Mouse (Mus musculus) heart, embryonic 12.5 days (tissue): ENCODE data around the gene Kcnh6. TPM values are rescaled to one million over a fixed set of nuclear protein-coding genes. Genes with fewer than 3 reads are reported as not detected.
A peak's percentile ranks its signal among the peaks of the same experiment; 100 is the strongest.

Experiments
- ATAC-seq: fragments of 200-750 bp; cut with Nextera tagmentation; 2 replicates; pipeline ENCODE4 v1.8.0; 2017; ENCODE audit warnings: moderate TSS enrichment, moderate library complexity; ENCODE audit not compliant: insufficient number of reproducible peaks, low FRiP score
- H3K27ac ChIP-seq: fragments of 300-500 bp; sonication (generic); 2 replicates; pipeline ENCODE4 v1.5.1; 2016; ENCODE audit warnings: mild to moderate bottlenecking, moderate library complexity; ENCODE audit not compliant: poor library complexity, severe bottlenecking
- H3K27me3 ChIP-seq: fragments of 300-500 bp; sonication (generic); replicated peaks from 2 replicates; pipeline ENCODE4 v1.6.1; 2016; ENCODE audit warnings: mild to moderate bottlenecking, moderate library complexity
- H3K36me3 ChIP-seq: fragments of 300-500 bp; sonication (generic); 2 replicates; pipeline ENCODE4 v1.6.1; 2016; ENCODE audit warnings: mild to moderate bottlenecking, moderate library complexity
- H3K4me1 ChIP-seq: fragments of 300-500 bp; sonication (generic); replicated peaks from 2 replicates; pipeline ENCODE4 v1.6.1; 2016; ENCODE audit warnings: mild to moderate bottlenecking
- H3K4me2 ChIP-seq: fragments of 300-500 bp; sonication (generic); 2 replicates; pipeline ENCODE4 v1.6.1; 2016; ENCODE audit warnings: mild to moderate bottlenecking, moderate library complexity
- H3K4me3 ChIP-seq: fragments of 300-500 bp; sonication (generic); 2 replicates; pipeline ENCODE4 v1.5.1; 2016; ENCODE audit warnings: mild to moderate bottlenecking
- H3K9ac ChIP-seq: fragments of 300-500 bp; sonication (generic); 2 replicates; pipeline ENCODE4 v1.6.1; 2016; ENCODE audit warnings: mild to moderate bottlenecking, moderate library complexity
- H3K9me3 ChIP-seq: fragments of 300-500 bp; sonication (generic); replicated peaks from 2 replicates; pipeline ENCODE4 v1.6.1; 2016; ENCODE audit warnings: mild to moderate bottlenecking, moderate library complexity
- WGBS: fragments of 180-500 bp; shearing (Covaris S2); methylation state at CpG from one replicate; pipeline ENCODE4 v1.1.7; 2016; 5-methylcytosine and 5-hydroxymethylcytosine counted together
- polyA plus RNA-seq: library from polyadenylated mRNA; unstranded; fragments of >200 nt; fragmentation: Nextera tagmentation; extraction: Ambion mirVana; gene quantifications from 2 replicates; pipeline ENCODE4 v1.2.1, GENCODE M21; 2016

Gene Kcnh6
- polyA plus RNA-seq = 0.19 TPM in 1 of 2 replicates, not detected in the other

- H3K27me3 ChIP-seq = peaks cover 50% of the 10 kb centered on the region
- WGBS = 1% methylated on average over 25 of the region's 25 CpGs
These were observed at the start of gene Kcnh6 for GRCm38 (mm10) chr11:106007821-106008220. Gene Kcnh6, plus strand, starts transcription at chr11:106008124.

DNA sequence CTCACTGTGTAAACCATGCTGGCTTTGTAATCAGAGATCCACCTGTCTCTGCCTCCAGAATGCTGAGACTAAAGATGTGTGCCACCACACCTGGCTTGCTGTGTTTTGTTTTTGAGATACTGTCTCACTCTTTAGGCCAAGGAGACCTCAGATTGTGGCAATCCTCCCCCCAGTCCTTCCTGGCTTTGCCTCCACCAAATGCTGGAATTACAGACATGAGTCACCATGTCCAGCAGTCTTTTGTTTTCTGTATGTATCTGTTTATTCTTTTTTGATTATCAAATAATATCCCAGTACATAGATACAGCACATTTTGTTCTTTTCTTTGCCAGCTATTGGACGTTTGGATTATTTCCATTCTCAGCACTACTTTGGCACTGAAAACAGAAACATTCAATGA lies 49.4 kb upstream of the Kcnh6 start:
- whole genome bisulfite sequencing = 41% methylated on average over 1 of the region's 1 CpGs
- ATAC-seq = no peak

More at GRCm38 (mm10) chr11:106007821-106008220, at the start of gene Kcnh6:
- ATAC-seq = peak; percentile 51; the same call in 1 of the 2 replicates
- Histone ChIP-seq H3K36me3 (no peaks in the 10 kb centered on the region), H3K9ac (no peak within 1 kb of the TSS), H3K27ac (no peak within 1 kb of the TSS), H3K9me3 (no peaks in the 10 kb centered on the region), H3K4me1 (0 out of 2 replicates have a peak, but pooled peaks cover 3% of the 10 kb centered on the region), H3K4me2 (peak within 1 kb of the TSS; percentile 76), H3K4me3 (peak within 1 kb of the TSS; percentile 40)

GRCm38 (mm10) chr11:105959355-105959754 lies 48.6 kb upstream of the Kcnh6 start:
- H3K4me1 ChIP-seq = peaks cover 21% of the 10 kb centered on the region
- WGBS = 3% methylated on average over 17 of the region's 17 CpGs
- ATAC-seq = no peak
- H3K36me3 ChIP-seq = no peaks in the 10 kb centered on the region
- no peaks in the 10 kb centered on the region for H3K9me3 ChIP-seq
- 0 out of 2 replicates have a peak, but pooled peaks cover 4% of the 10 kb centered on the region for H3K27me3 ChIP-seq
- H3K27ac ChIP-seq = no peak overlapping the region
- H3K9ac ChIP-seq = no peak overlapping the region
- peak overlapping the region; percentile 7; the same call in 1 of the 2 replicates for H3K4me3 ChIP-seq
- peak overlapping the region; percentile 56 for H3K4me2 ChIP-seq

More for the DNA sequence above, 49.4 kb upstream of the Kcnh6 start:
- Histone ChIP-seq H3K9me3 (no peaks in the 10 kb centered on the region), H3K27ac (no peak overlapping the region), H3K36me3 (no peaks in the 10 kb centered on the region), H3K27me3 (0 out of 2 replicates have a peak, but pooled peaks cover 4% of the 10 kb centered on the region), H3K4me1 (peaks cover 21% of the 10 kb centered on the region), H3K9ac (no peak overlapping the region), H3K4me2 (no peak overlapping the region), H3K4me3 (no peak overlapping the region)

GRCm38 (mm10) chr11:105964691-105965090 lies 43.2 kb upstream of the Kcnh6 start:
- ATAC-seq = no peak
- WGBS = 59% methylated on average over 5 of the region's 5 CpGs
- Histone ChIP-seq H3K9ac (no peak overlapping the region), H3K4me2 (no peak overlapping the region), H3K9me3 (no peaks in the 10 kb centered on the region), H3K4me3 (no peak overlapping the region), H3K4me1 (peaks cover 35% of the 10 kb centered on the region), H3K36me3 (no peaks in the 10 kb centered on the region), H3K27me3 (peaks cover 43% of the 10 kb centered on the region), H3K27ac (no peak overlapping the region)

GRCm38 (mm10) chr11:105966288-105966687 lies 41.6 kb upstream of the Kcnh6 start:
- Histone ChIP-seq H3K4me1 (peaks cover 31% of the 10 kb centered on the region), H3K9ac (no peak overlapping the region), H3K36me3 (no peaks in the 10 kb centered on the region), H3K9me3 (no peaks in the 10 kb centered on the region), H3K4me2 (no peak overlapping the region), H3K4me3 (no peak overlapping the region), H3K27ac (no peak overlapping the region), H3K27me3 (peaks cover 58% of the 10 kb centered on the region)
- WGBS = 40% methylated on average over 4 of the region's 4 CpGs
- no peak for ATAC-seq

GRCm38 (mm10) chr11:105967741-105968574 lies 40.0 kb upstream of the Kcnh6 start, which contains the start of gene Ace:
Gene Ace, plus strand, starts transcription at chr11:105967945.
- Histone ChIP-seq H3K27me3 (peaks cover 75% of the 10 kb centered on the region), H3K4me1 (peaks cover 24% of the 10 kb centered on the region), H3K4me3 (peak within 1 kb of the TSS; percentile 63), H3K27ac (no peak within 1 kb of the TSS), H3K36me3 (no peaks in the 10 kb centered on the region), H3K9ac (peak within 1 kb of the TSS; percentile 63), H3K4me2 (peak within 1 kb of the TSS; percentile 98), H3K9me3 (no peaks in the 10 kb centered on the region)
- 1% methylated on average over 76 of the region's 76 CpGs for WGBS
- 0 out of 2 replicates have a peak, but pooled peaks have one; percentile 20 for ATAC-seq

DNA sequence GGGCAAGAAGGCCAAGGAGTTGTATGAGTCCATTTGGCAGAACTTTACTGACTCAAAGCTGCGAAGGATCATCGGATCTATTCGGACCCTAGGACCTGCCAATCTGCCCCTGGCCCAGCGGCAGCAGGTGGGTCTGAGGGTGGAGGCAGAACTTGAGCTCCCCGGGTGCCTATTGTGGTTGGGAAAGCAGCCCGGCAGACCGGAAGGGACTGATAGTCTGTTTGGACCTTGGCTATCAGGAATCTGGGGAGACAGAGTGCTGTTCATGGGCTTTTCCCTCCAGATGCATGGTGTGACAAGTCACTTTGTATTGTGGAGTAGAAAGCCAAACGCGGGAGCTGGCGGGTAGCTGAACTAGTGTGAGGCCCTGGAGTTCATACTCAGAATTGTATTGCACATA lies 39.0 kb upstream of the Kcnh6 start:
- Histone ChIP-seq H3K4me1 (peaks cover 23% of the 10 kb centered on the region), H3K4me3 (no peak overlapping the region; the same call in 1 of the 2 replicates), H3K9ac (no peak overlapping the region), H3K36me3 (no peaks in the 10 kb centered on the region), H3K27ac (no peak overlapping the region), H3K9me3 (no peaks in the 10 kb centered on the region), H3K4me2 (peak overlapping the region; percentile 98; the same call in 1 of the 2 replicates), H3K27me3 (peaks cover 85% of the 10 kb centered on the region)
- 38% methylated on average over 10 of the region's 10 CpGs for whole genome bisulfite sequencing
- ATAC-seq = no peak

DNA sequence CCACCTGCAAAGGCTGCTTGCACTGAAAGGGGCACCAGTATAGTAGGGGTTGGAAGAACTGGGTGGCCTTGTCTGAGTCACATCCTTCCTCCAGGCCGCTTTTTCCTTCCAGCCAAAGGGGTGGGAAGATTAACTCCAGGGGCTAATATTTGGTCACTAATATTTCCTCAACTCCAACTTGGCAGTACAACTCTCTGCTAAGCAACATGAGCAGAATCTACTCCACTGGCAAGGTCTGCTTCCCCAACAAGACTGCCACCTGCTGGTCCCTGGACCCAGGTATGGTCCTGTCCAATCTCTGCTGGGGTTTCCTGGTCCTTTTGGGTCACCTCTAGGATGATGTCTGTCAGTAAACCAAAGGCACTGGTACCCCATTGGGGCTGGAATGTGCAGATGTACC lies 38.4 kb upstream of the Kcnh6 start:
- 46% methylated on average over 1 of the region's 1 CpGs for WGBS
- Histone ChIP-seq H3K9ac (no peak overlapping the region), H3K27ac (no peak overlapping the region), H3K4me2 (no peak overlapping the region), H3K36me3 (no peaks in the 10 kb centered on the region), H3K4me1 (peaks cover 23% of the 10 kb centered on the region), H3K27me3 (peaks cover 91% of the 10 kb centered on the region), H3K4me3 (no peak overlapping the region), H3K9me3 (no peaks in the 10 kb centered on the region)
- ATAC-seq = no peak

DNA sequence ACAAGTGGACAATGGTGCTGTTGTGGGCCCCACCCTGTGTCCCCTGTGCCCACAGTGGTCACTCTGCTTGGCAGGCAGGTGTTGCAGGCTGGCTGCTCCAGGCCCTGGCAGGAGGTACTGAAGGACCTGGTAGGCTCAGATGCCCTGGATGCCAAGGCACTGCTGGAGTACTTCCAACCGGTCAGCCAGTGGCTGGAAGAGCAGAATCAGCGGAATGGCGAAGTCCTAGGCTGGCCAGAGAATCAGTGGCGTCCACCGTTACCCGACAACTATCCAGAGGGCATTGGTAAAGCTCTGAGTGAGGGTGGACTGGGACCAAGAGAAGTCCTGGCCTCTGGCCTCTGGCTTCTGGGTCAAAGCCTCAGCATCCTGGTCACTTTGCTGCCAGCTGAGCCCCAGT lies 33.3 kb upstream of the Kcnh6 start:
- H3K36me3 ChIP-seq = no peaks in the 10 kb centered on the region
- H3K4me2 ChIP-seq = no peak overlapping the region
- H3K9me3 ChIP-seq = no peaks in the 10 kb centered on the region
- peaks cover 81% of the 10 kb centered on the region for H3K27me3 ChIP-seq
- no peak for ATAC-seq
- H3K9ac ChIP-seq = no peak overlapping the region
- no peak overlapping the region for H3K27ac ChIP-seq
- H3K4me3 ChIP-seq = no peak overlapping the region
- H3K4me1 ChIP-seq = no peaks in the 10 kb centered on the region
- WGBS = 86% methylated on average over 6 of the region's 6 CpGs

- no peaks in the 10 kb centered on the region for H3K36me3 ChIP-seq
- peaks cover 77% of the 10 kb centered on the region for H3K27me3 ChIP-seq
- no peaks in the 10 kb centered on the region for H3K9me3 ChIP-seq
- no peak for ATAC-seq
- 64% methylated on average over 3 of the region's 3 CpGs for WGBS
- H3K9ac ChIP-seq = no peak overlapping the region
- no peak overlapping the region for H3K27ac ChIP-seq
- no peaks in the 10 kb centered on the region for H3K4me1 ChIP-seq
- no peak overlapping the region for H3K4me2 ChIP-seq
- no peak overlapping the region for H3K4me3 ChIP-seq
These were observed 32.9 kb upstream of the Kcnh6 start for GRCm38 (mm10) chr11:105975050-105975449.

- Histone ChIP-seq H3K4me2 (no peak overlapping the region), H3K4me3 (no peak overlapping the region), H3K9ac (no peak overlapping the region), H3K27ac (no peak overlapping the region), H3K27me3 (peaks cover 73% of the 10 kb centered on the region), H3K36me3 (no peaks in the 10 kb centered on the region), H3K9me3 (no peaks in the 10 kb centered on the region), H3K4me1 (no peaks in the 10 kb centered on the region)
- ATAC-seq = no peak
- 80% methylated on average over 5 of the region's 5 CpGs for WGBS
These were observed 32.3 kb upstream of the Kcnh6 start for GRCm38 (mm10) chr11:105975636-105976035.
